Mouse (Mus musculus) ES-E14 (cell line): ENCODE measurements around the gene C87436. TPM values are rescaled to one million over a fixed set of nuclear protein-coding genes. Genes with fewer than 3 reads are reported as not detected.
"Not testable (repeated sequence)": the region's sequence is repeated elsewhere in the genome, so short reads cannot be mapped to it uniquely, and the experiment has no call there.

ENCODE experiments used
- DNase-seq: peaks from one replicate; pipeline ENCODE4 v3.0.0-alpha.2; 2013; ENCODE audit warnings: low read depth, low spot score
- H3K27ac ChIP-seq: 2 replicates; pipeline ENCODE4 v1.5.1; 2012; ENCODE audit warnings: low read depth, mild to moderate bottlenecking, low read length, moderate library complexity, mixed read lengths; ENCODE audit not compliant: poor library complexity, insufficient read depth, severe bottlenecking
- H3K36me3 ChIP-seq: 2 replicates; pipeline ENCODE4 v1.6.1; 2012; ENCODE audit warnings: mild to moderate bottlenecking, low read length, moderate library complexity, mixed read lengths; ENCODE audit not compliant: control insufficient read depth, poor library complexity, insufficient read depth, severe bottlenecking
- H3K4me1 ChIP-seq, 2 experiments: fragments of 150-350 bp in 1 of 2; sonication (generic) in 1 of 2; 2 replicates each; pipeline ENCODE4 v1.6.1; 2012; ENCODE audit warnings: low read length in 2 of 2, mild to moderate bottlenecking in 1 of 2, mixed read lengths in 1 of 2; ENCODE audit not compliant: control insufficient read depth in 2 of 2, insufficient read depth in 2 of 2, poor library complexity in 1 of 2
- H3K4me3 ChIP-seq, 2 experiments: fragments of 150-350 bp in 1 of 2; sonication (generic) in 1 of 2; 2 replicates each; pipeline ENCODE4 v1.5.1; 2012; ENCODE audit warnings: low read length in 2 of 2, low read depth in 1 of 2, mild to moderate bottlenecking in 1 of 2, mixed read lengths in 1 of 2; ENCODE audit not compliant: insufficient read depth in 1 of 2, poor library complexity in 1 of 2, severe bottlenecking in 1 of 2
- H3K9ac ChIP-seq: 2 replicates; pipeline ENCODE4 v1.6.1; 2012; ENCODE audit warnings: low read depth, mild to moderate bottlenecking, low read length, mixed read lengths; ENCODE audit not compliant: poor library complexity, insufficient read depth, severe bottlenecking
- H3K9me3 ChIP-seq: fragments of 150-350 bp; sonication (generic); 2 replicates; pipeline ENCODE4 v1.6.1; 2012; ENCODE audit warnings: low read depth, mild to moderate bottlenecking, low read length; ENCODE audit not compliant: control insufficient read depth, insufficient read depth
- CHD2 ChIP-seq: IDR thresholded peaks from 2 replicates; pipeline ENCODE4 v1.6.1; 2014; ENCODE audit warnings: mild to moderate bottlenecking, low read depth, low read length, inconsistent platforms
- HCFC1 ChIP-seq: IDR thresholded peaks from 2 replicates; pipeline ENCODE4 v1.6.1; 2012; ENCODE audit warnings: low read length, inconsistent platforms, borderline replicate concordance; ENCODE audit not compliant: insufficient read depth
- MAFK ChIP-seq: IDR thresholded peaks from 2 replicates; pipeline ENCODE4 v1.6.1; 2014; ENCODE audit warnings: mild to moderate bottlenecking, low read depth, low read length, inconsistent platforms; ENCODE audit not compliant: insufficient read depth
- ZC3H11A ChIP-seq: IDR thresholded peaks from 2 replicates; pipeline ENCODE4 v1.6.1; 2012; ENCODE audit warnings: low read depth, mild to moderate bottlenecking, inconsistent platforms, low read length, borderline replicate concordance
- ZNF384 ChIP-seq: IDR thresholded peaks from 2 replicates; pipeline ENCODE4 v1.6.1; 2012; ENCODE audit warnings: low read depth, low read length, inconsistent platforms
- in situ Hi-C, 2 experiments: fragments of 600-800 bp; cut with MboI; formaldehyde crosslinking; loops; one replicate each; pipeline ENCODE4 v1.15.1; 2025; ENCODE audit warnings: low sequenced_read_pairs in 2 of 2, inconsistent platforms in 1 of 2; ENCODE audit not compliant: unreplicated experiment in 2 of 2
- total RNA-seq: library from RNA; depleted of rRNA; stranded (reverse); fragments of 300-350 nt; gene quantifications from 2 replicates; pipeline ENCODE4 v1.2.3, GENCODE M21; 2012

Gene C87436
- total RNA-seq, 1 experiment: 12.5 TPM

- Histone ChIP-seq H3K4me1 (peaks cover 0 to 8% of the 10 kb centered on the region in 2 experiments; a peak in 1 of 4 replicates), H3K36me3 (no peaks in the 10 kb centered on the region), H3K27ac (peak overlapping the region; percentile 87), H3K4me3 (peak overlapping the region; percentile 48 to 55; a peak in 2 of 4 replicates), H3K9me3 (no peaks in the 10 kb centered on the region), H3K9ac (peak overlapping the region; percentile 80; the same call in 1 of the 2 replicates)
- no peak for TF ChIP-seq ZNF384
- in situ Hi-C loops: no loop called here
- DNase-seq: no peak
Measured at GRCm38 (mm10) chr6:86488149-86488485, 49.9 kb downstream of the C87436 start.

GRCm38 (mm10) chr6:86489945-86490344 lies 51.8 kb downstream of the C87436 start:
- Histone ChIP-seq H3K36me3 (no peaks in the 10 kb centered on the region), H3K9ac (no peak overlapping the region), H3K4me3 (no peak overlapping the region), H3K27ac (peak overlapping the region; percentile 33; the same call in 1 of the 2 replicates), H3K9me3 (no peaks in the 10 kb centered on the region), H3K4me1 (peaks cover 2 to 8% of the 10 kb centered on the region in 2 experiments; a peak in 3 of 4 replicates)
- no peak for DNase-seq
- TF ChIP-seq CHD2 (no peak), ZC3H11A (no peak), MAFK (no peak), ZNF384 (no peak), HCFC1 (no peak)
- in situ Hi-C loops: no loop called here

DNA sequence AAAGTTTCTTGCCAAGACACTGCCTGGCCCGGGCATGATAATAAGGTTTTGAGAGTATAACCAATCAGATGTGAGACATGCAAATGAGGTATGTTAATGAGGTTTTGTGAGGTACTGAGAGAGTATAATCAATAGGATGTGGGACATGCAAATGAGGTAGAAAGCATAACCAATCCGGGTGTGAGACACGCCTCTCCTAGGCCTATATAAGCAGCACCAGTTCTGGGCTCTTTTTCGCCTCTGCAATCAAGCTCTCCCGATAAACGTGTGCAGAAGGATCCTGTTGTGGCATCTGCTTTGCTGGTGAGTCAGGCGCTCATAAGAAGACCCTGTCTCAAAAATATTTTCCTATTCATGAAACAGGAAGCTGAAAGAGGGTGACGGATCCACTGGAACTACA lies 52.2 kb downstream of the C87436 start:
- DNase-seq, H3K36me3 ChIP-seq, in situ Hi-C loops, H3K27ac ChIP-seq, H3K4me3 ChIP-seq, H3K4me1 ChIP-seq, H3K9me3 ChIP-seq, H3K9ac ChIP-seq: not testable (repeated sequence)

DNA sequence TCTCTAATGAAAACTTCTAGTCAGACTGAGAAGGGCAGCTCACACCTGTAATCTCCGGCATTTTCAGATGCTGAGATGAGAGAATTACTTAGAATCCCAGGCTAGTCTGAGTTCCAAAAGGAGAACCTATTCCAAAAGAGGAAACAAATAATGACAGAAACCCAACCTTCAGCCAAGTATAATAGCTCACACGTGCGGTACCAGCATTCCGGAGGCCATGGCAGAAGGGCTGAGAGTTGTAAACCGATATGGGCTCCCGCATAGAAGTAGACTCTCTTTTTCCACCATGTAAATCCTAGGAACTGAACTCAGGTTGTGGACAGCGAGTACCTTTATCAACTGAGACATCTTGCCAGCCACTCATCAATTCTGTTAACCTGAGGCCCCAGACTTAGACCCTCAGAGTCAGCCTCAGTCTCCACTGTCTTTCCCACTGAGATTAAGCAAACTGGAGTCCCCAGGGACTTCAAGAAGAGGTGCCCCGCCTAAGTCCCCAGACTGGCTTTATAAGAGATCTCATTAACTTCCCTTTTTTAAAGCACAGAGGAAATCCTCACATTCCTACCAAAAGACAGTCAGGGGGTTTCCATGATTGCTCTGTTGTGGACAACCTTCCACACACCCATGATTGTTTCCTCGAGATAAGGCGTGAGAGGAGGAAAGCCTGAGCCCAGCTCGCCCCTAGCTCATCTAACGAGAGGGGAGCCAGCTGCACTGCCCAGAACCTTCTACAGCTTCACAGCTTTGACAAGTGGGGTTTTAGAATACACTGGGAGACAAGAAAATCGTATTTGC lies 55.5 kb downstream of the C87436 start:
- Histone ChIP-seq H3K4me1 (peaks cover 6 to 7% of the 10 kb centered on the region in 2 experiments; a peak in 3 of 4 replicates), H3K9me3 (no peaks in the 10 kb centered on the region), H3K9ac (peak overlapping the region; percentile 17; the same call in 1 of the 2 replicates), H3K27ac (no peak overlapping the region; the same call in 1 of the 2 replicates), H3K36me3 (no peaks in the 10 kb centered on the region), H3K4me3 (no peak overlapping the region)
- in situ Hi-C loops: no loop called here
- DNase-seq: no peak
- no peak for TF ChIP-seq MAFK
- TF ChIP-seq ZC3H11A: no peak
- no peak for TF ChIP-seq ZNF384
- no peak for TF ChIP-seq CHD2
- no peak for TF ChIP-seq HCFC1

DNA sequence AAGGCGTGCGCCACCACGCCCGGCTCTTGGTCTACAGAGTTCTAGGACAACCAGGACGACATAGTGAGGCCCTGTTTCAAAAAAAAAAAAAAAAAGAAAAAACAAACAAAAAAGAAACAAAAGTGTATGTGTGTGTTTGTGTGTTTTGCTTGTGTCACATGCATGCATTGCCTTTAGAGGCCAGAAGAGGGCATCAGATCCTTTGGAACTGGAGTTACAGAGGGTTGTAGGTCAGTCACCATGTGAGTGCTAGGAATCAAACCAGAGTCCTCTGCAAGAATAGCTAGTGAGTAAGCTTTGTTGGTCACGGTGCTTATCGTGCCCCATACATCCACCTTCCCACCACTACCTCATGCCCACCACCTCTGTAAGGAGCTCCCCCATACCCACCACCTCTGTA lies 56.6 kb downstream of the C87436 start:
- no peak for TF ChIP-seq ZNF384
- no peak for TF ChIP-seq CHD2
- TF ChIP-seq MAFK: no peak
- TF ChIP-seq ZC3H11A: 0 out of 2 replicates have a peak, but pooled peaks have one; percentile 1
- TF ChIP-seq HCFC1: no peak
- H3K4me3 ChIP-seq: no peak overlapping the region
- no peak for DNase-seq
- no peaks in the 10 kb centered on the region for H3K36me3 ChIP-seq
- in situ Hi-C loops: no loop called here
- no peaks in the 10 kb centered on the region for H3K9me3 ChIP-seq
- peak overlapping the region; percentile 94 for H3K27ac ChIP-seq
- H3K9ac ChIP-seq: no peak overlapping the region
- peaks cover 11 to 16% of the 10 kb centered on the region in 2 experiments; a peak in 3 of 4 replicates for H3K4me1 ChIP-seq
